Mouse (Mus musculus) spleen, postnatal 10 days (tissue): ENCODE results near the gene Rnf215.
A peak's percentile ranks its signal among the peaks of the same experiment; 100 is the strongest.
"Not testable (repeated sequence)": the region's sequence is repeated elsewhere in the genome, so short reads cannot be mapped to it uniquely, and the experiment has no call there.

Experiments
- DNase-seq, 2 experiments: peaks; one replicate each; pipeline ENCODE4 v3.0.0; 2021 to 2022; ENCODE audit warnings: low spot score in 2 of 2

The Rnf215 gene

DNA sequence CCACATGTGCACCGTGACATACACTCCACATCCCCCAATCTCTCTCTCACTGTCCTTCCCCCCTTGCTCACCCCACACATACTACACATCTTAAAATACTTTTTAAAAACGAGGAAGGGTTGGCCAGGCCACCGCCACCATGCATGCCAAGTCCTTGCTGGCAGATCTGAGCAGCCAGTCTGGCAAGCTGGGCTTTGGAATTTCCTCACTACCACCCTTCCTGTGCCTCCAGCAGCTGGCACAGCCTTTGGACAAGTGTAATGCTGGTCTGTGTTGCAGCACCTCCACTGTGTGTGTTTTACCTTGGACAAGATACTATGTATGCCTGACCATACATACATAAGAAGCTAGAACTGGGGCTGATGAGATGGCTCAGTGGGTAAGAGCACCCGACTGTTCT lies 21.5 kb upstream of the Rnf215 start:
- DNase-seq, result no peak

DNA sequence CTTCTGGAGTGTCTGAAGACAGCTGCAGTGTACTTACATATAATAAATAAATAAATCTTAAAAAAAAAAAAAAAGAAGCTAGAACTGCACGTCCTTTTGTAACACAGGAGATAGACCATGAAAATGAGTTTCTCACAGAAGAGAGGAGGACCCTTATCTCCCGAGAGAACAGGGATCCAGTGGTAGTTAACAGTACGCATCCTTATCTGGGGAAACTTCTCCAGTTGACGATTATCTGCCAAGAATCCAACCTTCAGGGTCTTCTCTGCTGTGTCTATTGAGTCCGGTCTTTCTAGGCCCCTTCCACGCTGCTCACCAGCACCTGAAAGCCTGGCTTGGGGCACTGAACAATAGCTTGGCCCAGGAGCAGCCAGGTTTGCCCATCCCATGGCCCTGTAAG lies 21.0 kb upstream of the Rnf215 start:
- DNase-seq, result no peak

- DNase-seq, result not testable (repeated sequence)
Measured at GRCm38 (mm10) chr11:4114541-4114940, 20.5 kb upstream of the Rnf215 start.

DNA sequence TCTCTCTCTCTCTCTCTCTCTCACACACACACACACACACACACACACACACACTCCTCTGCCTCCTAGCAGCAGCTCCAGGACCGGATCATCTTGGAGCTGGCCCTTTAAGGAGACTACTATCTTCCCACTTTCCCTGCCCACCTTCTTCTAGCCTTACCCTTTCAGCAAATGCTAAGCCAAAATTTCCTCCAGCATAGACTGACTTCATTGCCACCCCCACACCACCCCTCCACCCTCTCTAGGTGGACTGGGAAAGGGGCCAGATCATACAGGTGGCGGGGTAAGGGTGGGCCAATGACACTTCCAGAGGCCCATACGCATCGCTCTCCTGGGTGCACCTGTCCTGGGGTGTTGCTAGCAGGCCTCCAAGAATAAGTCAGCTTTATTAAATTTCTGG lies 19.6 kb upstream of the Rnf215 start:
- DNase-seq, result no peak

GRCm38 (mm10) chr11:4116458-4117141 lies 18.4 kb upstream of the Rnf215 start:
- DNase-seq, result peak; percentile 35 to 37

DNA sequence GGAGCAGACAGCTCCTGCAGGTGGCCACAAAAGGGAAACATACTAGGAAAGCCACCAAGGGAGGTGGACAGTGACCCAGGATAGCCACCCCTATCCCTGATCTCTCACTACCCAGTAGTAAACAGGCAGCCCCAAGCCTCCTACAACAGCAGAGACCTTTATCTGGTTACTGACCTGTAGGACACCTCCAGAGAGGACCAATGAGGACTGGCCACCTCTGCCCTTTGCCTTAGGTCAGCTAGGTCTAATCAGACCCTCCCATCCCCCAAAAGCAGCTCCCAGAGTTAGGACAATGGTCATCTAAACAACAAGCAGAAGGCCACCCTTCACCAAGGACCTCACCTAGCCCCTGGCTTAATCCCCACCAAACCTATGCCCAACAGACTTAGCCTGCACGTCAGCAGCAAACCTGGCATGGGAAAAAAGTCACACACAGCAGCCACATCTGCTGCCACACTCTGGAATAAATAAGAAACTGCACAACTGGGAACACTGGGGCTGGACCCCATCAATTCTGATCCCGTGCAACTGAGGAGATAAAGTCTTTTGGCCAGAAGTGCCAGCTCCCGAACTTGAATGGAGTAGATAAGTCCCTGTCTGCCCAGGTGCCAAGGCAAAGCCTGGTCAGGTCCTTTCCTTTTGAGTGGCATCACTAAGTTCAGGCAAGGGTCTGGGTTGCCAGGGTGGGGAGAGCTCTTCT lies 17.5 kb upstream of the Rnf215 start:
- peak; percentile 36 to 49 for DNase-seq

DNA sequence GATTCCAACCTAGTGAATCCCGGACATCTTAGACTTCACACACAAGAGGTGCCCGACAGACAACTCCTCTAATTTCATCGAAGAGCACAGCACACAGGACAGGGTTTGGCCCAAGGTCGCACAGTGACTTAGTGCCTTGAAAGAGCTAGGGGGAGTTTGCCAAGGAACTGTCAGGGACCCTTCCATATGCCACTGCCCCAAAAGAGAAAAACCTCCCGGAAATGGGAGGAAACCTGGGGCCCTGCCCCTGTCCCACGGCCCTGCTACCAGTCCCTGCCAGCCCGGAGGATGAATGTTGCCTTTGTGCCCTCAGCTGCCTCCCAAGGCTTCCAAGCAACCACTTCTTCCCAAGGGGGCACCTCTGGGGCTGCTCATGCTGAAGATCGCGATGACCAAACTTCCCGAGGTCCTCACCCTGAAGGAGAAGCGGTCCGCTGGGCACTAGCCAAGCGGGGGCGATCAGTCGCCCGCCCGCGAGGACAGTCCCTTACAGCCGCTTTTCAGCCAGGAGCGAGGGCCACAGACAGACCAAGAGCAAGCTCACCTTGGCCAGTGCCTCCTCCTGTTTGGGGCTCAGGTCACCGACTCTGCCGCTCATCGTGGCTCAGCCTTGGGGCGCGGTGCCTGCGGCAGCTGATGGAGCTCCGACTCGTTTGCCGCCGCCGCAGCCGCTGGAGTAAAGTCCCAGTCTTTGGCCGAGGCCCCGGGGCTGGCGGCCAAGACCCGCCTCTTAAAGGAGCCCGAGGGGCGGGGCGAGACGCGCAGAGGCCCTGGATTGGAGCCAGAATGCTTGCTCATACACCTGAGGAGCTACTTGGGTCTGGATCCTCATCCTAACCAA lies 16.7 kb upstream of the Rnf215 start:
- DNase-seq, result peak; percentile 76 to 80

DNA sequence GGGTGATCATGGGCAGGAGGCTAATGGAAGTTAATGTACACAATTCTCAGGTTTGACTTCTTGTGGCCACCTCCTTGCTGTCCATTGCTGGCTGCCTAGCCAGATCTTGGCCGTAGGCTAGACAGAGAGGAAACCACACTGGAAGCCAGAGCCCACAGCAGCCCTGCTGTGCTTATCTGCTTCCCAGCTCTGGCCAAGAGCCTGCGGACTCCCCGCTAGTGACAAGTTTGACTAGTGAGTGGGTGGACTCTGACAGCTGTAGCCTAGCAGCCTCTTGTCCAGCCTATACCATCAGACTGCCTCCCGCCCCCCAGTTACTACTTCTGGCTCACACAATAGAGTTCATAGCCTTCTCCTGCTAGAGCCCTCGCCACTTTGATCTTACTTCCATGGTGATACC lies 15.4 kb upstream of the Rnf215 start:
- no peak for DNase-seq

- DNase-seq, result no peak
Measured at GRCm38 (mm10) chr11:4121691-4122090, 13.3 kb upstream of the Rnf215 start.

GRCm38 (mm10) chr11:4122226-4122625 lies 12.8 kb upstream of the Rnf215 start:
- DNase-seq, result no peak

- peak in 1 of 2 experiments; percentile 40 for DNase-seq
Measured at GRCm38 (mm10) chr11:4122742-4123579, 12.0 kb upstream of the Rnf215 start, which contains the start of gene Sec14l2. Gene Sec14l2 (minus strand): TSS chr11:4123415.

GRCm38 (mm10) chr11:4123922-4124321 lies 11.1 kb upstream of the Rnf215 start:
- DNase-seq, result peak; percentile 49 to 74

GRCm38 (mm10) chr11:4127059-4127458 lies 7.9 kb upstream of the Rnf215 start:
- no peak for DNase-seq

- DNase-seq, result not testable (repeated sequence)
Measured at GRCm38 (mm10) chr11:4128461-4128860, 6.5 kb upstream of the Rnf215 start.

GRCm38 (mm10) chr11:4133450-4133849 lies 1.6 kb upstream of the Rnf215 start:
- DNase-seq, result peak in 1 of 2 experiments; percentile 52

DNA sequence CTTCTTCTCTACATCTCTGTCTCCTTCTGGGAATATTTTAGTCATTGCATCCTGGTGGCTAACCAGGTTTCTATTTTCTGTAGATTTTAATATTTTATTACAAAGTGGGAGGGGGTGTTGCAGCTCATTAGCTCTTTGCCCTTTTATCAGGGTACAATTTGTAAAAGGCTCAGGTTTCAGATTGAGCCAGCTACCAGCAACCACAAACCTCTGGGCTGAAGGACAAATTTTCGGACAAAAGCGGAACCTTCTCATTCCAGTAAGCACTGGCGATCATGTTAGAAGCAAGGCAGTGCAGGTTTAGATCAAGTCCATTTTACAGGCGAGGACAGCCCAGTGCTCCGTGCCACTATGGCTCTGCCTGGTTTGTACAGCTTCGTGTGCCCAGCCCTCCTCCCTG lies 602 bp upstream of the Rnf215 start:
- no peak for DNase-seq

DNA sequence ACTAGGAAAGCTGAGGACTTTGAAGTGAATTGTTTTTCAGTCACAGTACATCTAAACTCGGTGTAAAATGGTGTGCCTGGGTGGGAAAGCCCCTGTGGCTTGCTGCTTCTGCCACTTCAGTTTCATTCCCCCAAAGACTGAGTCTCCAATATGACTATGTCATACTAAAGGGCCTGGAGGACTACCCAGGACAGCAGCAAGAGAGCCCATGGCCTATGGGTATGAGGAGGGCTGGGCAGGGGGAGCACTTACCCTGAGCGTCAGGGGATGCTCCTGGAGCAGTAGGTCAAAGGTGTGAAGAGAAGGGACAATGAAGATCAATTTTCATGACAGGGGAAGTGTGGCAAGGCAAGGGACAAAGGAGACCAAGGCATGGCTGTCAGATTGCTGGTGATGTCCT lies 4.0 kb downstream of the Rnf215 start:
- DNase-seq, result no peak

DNA sequence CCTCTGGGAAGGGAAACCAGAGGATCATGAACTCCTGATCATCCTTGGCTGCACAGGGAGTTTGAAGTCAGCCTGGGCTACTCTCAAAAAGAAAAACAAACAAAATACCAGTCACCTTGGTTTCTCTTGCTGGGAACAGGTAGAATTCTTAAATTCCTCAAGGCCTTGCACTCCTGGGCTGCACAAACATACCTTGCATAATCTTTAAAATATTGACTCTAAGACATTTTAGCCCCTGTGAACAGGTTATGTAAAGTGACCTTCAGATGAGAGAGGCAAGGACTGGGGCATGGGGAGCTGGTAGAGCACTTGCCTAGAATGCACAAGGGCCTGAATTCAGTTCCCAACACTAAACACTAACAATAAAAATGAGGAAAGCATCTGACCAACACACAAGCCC lies 6.5 kb downstream of the Rnf215 start:
- DNase-seq, result no peak

DNA sequence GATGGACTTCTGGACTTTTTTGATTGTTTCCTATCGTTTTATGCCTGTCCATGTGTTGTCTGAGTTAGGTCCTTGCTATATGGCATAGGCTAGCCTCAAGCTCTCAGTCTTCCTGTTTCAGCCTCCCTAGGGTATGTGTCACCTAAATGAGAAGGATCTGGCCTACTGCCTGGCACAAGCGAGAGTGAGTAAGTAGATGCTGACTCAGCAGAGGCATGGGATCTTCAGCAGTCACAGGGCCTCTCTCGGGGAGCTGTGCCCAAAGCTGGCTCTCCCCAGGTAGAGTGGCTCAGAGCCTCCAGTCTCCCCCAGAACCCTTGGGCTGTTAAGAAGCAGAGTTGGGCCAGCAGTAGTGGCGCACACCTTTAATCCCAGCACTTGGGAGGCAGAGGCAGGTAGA lies 7.3 kb downstream of the Rnf215 start:
- no peak for DNase-seq

- no peak for DNase-seq
Measured at GRCm38 (mm10) chr11:4143281-4144062, 8.5 kb downstream of the Rnf215 start.

GRCm38 (mm10) chr11:4146381-4146780 lies 11.4 kb downstream of the Rnf215 start:
- no peak for DNase-seq
